ENCODE assay signal across 19 mouse cellular contexts in the genomic region with DNA sequence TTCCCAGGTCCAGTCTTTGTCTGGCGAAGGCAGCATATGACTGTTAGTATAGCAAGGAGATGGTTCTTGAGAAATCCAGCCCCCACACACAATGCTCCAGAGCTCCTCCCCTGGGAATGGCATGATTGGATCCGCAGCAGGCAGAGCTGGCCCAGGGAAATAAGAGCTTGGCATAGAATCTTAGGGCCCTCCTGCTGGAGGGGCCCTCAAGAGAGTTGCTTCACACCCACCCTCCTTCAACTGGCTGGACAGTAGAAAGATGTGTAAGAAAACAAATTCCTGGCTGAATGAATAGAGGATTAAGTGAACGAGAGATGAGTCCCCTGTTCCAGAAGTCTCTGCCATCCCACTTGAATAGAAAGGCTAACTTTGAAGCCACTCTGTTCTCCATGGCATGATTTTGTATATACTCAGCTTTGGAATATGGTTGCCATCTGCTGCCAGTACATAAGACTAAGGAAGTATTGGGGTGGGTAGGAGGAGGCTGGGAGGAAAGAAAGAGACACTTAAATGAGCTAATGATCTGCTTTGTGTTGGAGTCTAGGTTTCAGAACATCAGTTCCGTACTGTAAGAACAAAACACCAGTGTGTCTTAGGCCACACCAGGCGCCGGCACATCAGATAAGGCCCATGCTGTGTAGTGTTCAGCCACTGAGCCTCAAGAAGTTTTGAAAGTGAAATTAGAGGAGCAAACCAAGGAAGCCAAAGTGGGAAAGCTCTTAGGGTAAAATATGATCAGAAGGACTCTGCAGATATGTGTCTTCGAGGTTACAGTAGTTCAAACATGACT.
DNase-seq lines count a peak whose midpoint lies in the region; ATAC-seq and TF ChIP-seq lines count a peak whose summit lies in the region.
"Had no signal": no experiment of that assay in that cellular context is flagged by ENCODE, and none has a peak within 500 bp of the region (broad histone marks: within the 10 kb centered on the region; RNA-seq: fewer than 3 reads in every experiment).

No protein-coding gene starts in this region.

- no peaks in the 10 kb centered on the region for H3K9me3 ChIP-seq in forebrain, embryonic 12.5 days
- H3K9me3 ChIP-seq in forebrain, embryonic 14.5 days (replicated peaks; ENCODE audit: control insufficient read depth, low read length), result no peaks in the 10 kb centered on the region
- no peaks in the 10 kb centered on the region for H3K9me3 ChIP-seq in midbrain, embryonic 11.5 days (ENCODE audit: control insufficient read depth, low read length)
- H3K9me3 ChIP-seq in midbrain, embryonic 15.5 days, result no peaks in the 10 kb centered on the region
- H3K9me3 ChIP-seq in stomach, postnatal 0 days (ENCODE audit: control insufficient read depth, low read length), result no peaks in the 10 kb centered on the region
- H3K9me3 ChIP-seq: embryonic facial prominence, embryonic 13.5 days; midbrain, embryonic 13.5 days had no signal

- DNase-seq in forebrain, embryonic 14.5 days (ENCODE audit: low spot score), result no peak
- DNase-seq in heart, adult 9 months (ENCODE audit: low spot score in 2 of 2), result peak; percentile 46 to 51
- DNase-seq in heart, postnatal 10 days, result no peak
- DNase-seq in midbrain, embryonic 11.5 days (ENCODE audit: low spot score, missing footprints), result peak; percentile 44
- no peak for DNase-seq in stomach, postnatal 0 days (ENCODE audit: low spot score)
- DNase-seq in neural tube, embryonic 10.5 days (ENCODE audit: extremely low spot score, low spot score), result no peak
- DNase-seq: adrenal gland, adult 8-10 months; cerebellum, postnatal 36 days; gastrocnemius, postnatal 14 days; left cerebral cortex, postnatal 4 days; right cerebral cortex, postnatal 14 days had no signal

- 76% methylated on average over 7 of the region's 7 CpGs for WGBS in forebrain, embryonic 12.5 days
- WGBS in forebrain, embryonic 14.5 days, result 71% methylated on average over 7 of the region's 7 CpGs
- WGBS in midbrain, embryonic 11.5 days, result 85% methylated on average over 7 of the region's 7 CpGs
- 71% methylated on average over 7 of the region's 7 CpGs for WGBS in midbrain, embryonic 15.5 days
- 74% methylated on average over 7 of the region's 7 CpGs for WGBS in stomach, postnatal 0 days

- peaks cover 11% of the 10 kb centered on the region for H3K4me1 ChIP-seq in forebrain, embryonic 12.5 days
- H3K4me1 ChIP-seq in forebrain, embryonic 14.5 days (ENCODE audit: control insufficient read depth, insufficient read depth, low read length), result no peaks in the 10 kb centered on the region
- no peaks in the 10 kb centered on the region for H3K4me1 ChIP-seq in midbrain, embryonic 11.5 days (ENCODE audit: control insufficient read depth, insufficient read depth, low read length)
- 0 out of 2 replicates have a peak, but pooled peaks cover 2% of the 10 kb centered on the region for H3K4me1 ChIP-seq in midbrain, embryonic 15.5 days
- no peaks in the 10 kb centered on the region for H3K4me1 ChIP-seq in stomach, postnatal 0 days (replicated peaks; ENCODE audit: control insufficient read depth, insufficient read depth)

- intact Hi-C loops in heart, postnatal 10 days (cut with DNase I), result loop anchor here (5.0 to 10.0 kb wide), 3 partner anchors 199 to 756 kb away; no protein-coding TSS in a partner anchor

- peak overlapping the region; percentile 25 for H3K27ac ChIP-seq in forebrain, embryonic 12.5 days
- H3K27ac ChIP-seq in forebrain, embryonic 14.5 days (ENCODE audit: low read depth, low read length), result no peak overlapping the region
- H3K27ac ChIP-seq in midbrain, embryonic 11.5 days (ENCODE audit: low read depth, low read length), result no peak overlapping the region
- no peak overlapping the region for H3K27ac ChIP-seq in midbrain, embryonic 15.5 days
- H3K27ac ChIP-seq in stomach, postnatal 0 days (replicated peaks), result 0 out of 2 replicates have a peak overlapping the region, but pooled peaks have one; percentile 6
- H3K27ac ChIP-seq: embryonic facial prominence, embryonic 13.5 days; macrophage; midbrain, embryonic 13.5 days had no signal

- ATAC-seq in forebrain, embryonic 12.5 days (ENCODE audit: low FRiP score), result no peak
- no peak for ATAC-seq in forebrain, embryonic 14.5 days
- ATAC-seq in midbrain, embryonic 11.5 days (ENCODE audit: low FRiP score), result no peak
- no peak for ATAC-seq in midbrain, embryonic 15.5 days (replicated peaks)
- ATAC-seq in stomach, postnatal 0 days (ENCODE audit: low FRiP score, low TSS enrichment), result no peak
- ATAC-seq: forebrain, embryonic 16.5 days; inflammation-experienced regulatory T-cells, adult 6 months; midbrain, embryonic 13.5 days had no signal

- H3K36me3 ChIP-seq in forebrain, embryonic 12.5 days (replicated peaks), result 0 out of 2 replicates have a peak, but pooled peaks cover 1% of the 10 kb centered on the region
- peaks cover 8% of the 10 kb centered on the region; the same call in 1 of the 2 replicates for H3K36me3 ChIP-seq in forebrain, embryonic 14.5 days (ENCODE audit: control insufficient read depth, insufficient read depth, low read length)
- H3K36me3 ChIP-seq in midbrain, embryonic 11.5 days (ENCODE audit: control insufficient read depth, insufficient read depth, low read length), result no peaks in the 10 kb centered on the region
- H3K36me3 ChIP-seq in midbrain, embryonic 15.5 days (replicated peaks), result no peaks in the 10 kb centered on the region
- H3K36me3 ChIP-seq in stomach, postnatal 0 days (ENCODE audit: control insufficient read depth, insufficient read depth, low read length), result no peaks in the 10 kb centered on the region
- H3K36me3 ChIP-seq: embryonic facial prominence, embryonic 13.5 days had no signal

- H3K27me3 ChIP-seq in forebrain, embryonic 12.5 days, result no peaks in the 10 kb centered on the region
- no peaks in the 10 kb centered on the region for H3K27me3 ChIP-seq in forebrain, embryonic 14.5 days (replicated peaks; ENCODE audit: control insufficient read depth, insufficient read depth, low read length)
- no peaks in the 10 kb centered on the region for H3K27me3 ChIP-seq in midbrain, embryonic 11.5 days (ENCODE audit: control insufficient read depth, insufficient read depth, low read length)
- H3K27me3 ChIP-seq in midbrain, embryonic 15.5 days (replicated peaks), result no peaks in the 10 kb centered on the region
- no peaks in the 10 kb centered on the region for H3K27me3 ChIP-seq in stomach, postnatal 0 days (ENCODE audit: control insufficient read depth, insufficient read depth, low read length)
- H3K27me3 ChIP-seq: embryonic facial prominence, embryonic 13.5 days; midbrain, embryonic 13.5 days had no signal

- TF ChIP-seq CTCF in stomach, postnatal 0 days (IDR thresholded peaks at IDR 0.05; ENCODE audit: low read depth), result no peak

- no peak overlapping the region for H3K4me2 ChIP-seq in forebrain, embryonic 12.5 days
- no peak overlapping the region for H3K4me2 ChIP-seq in forebrain, embryonic 14.5 days (ENCODE audit: low read length)
- H3K4me2 ChIP-seq in midbrain, embryonic 11.5 days, result no peak overlapping the region
- H3K4me2 ChIP-seq in midbrain, embryonic 15.5 days, result no peak overlapping the region
- no peak overlapping the region for H3K4me2 ChIP-seq in stomach, postnatal 0 days (replicated peaks; ENCODE audit: low read depth)
- H3K4me2 ChIP-seq: embryonic facial prominence, embryonic 13.5 days; liver, embryonic 11.5 days; midbrain, embryonic 13.5 days had no signal

- TF ChIP-seq EP300 in stomach, postnatal 0 days (optimal IDR thresholded peaks at IDR 0.05), result no peak

- H3K9ac ChIP-seq in forebrain, embryonic 12.5 days, result no peak overlapping the region
- no peak overlapping the region for H3K9ac ChIP-seq in forebrain, embryonic 14.5 days (ENCODE audit: low read length)
- H3K9ac ChIP-seq in midbrain, embryonic 11.5 days (ENCODE audit: low read length), result no peak overlapping the region
- H3K9ac ChIP-seq in midbrain, embryonic 15.5 days, result no peak overlapping the region
- H3K9ac ChIP-seq in stomach, postnatal 0 days (ENCODE audit: low read length), result no peak overlapping the region
- H3K9ac ChIP-seq: embryonic facial prominence, embryonic 13.5 days; midbrain, embryonic 13.5 days had no signal

- no peak overlapping the region for H3K4me3 ChIP-seq in forebrain, embryonic 12.5 days (replicated peaks)
- H3K4me3 ChIP-seq in forebrain, embryonic 14.5 days (ENCODE audit: low read depth, low read length), result no peak overlapping the region
- no peak overlapping the region for H3K4me3 ChIP-seq in midbrain, embryonic 11.5 days (ENCODE audit: low read depth, low read length)
- no peak overlapping the region for H3K4me3 ChIP-seq in midbrain, embryonic 15.5 days
- no peak overlapping the region for H3K4me3 ChIP-seq in stomach, postnatal 0 days (ENCODE audit: low read depth, low read length)
- H3K4me3 ChIP-seq: embryonic facial prominence, embryonic 13.5 days; midbrain, embryonic 13.5 days had no signal

Comparison
In these comparisons a context has a peak if more than half of its experiments do, and no peak if none do; other contexts are left out.
1. H3K27ac ChIP-seq: peak in forebrain, embryonic 12.5 days (single experiment) and stomach, postnatal 0 days (single experiment); none in forebrain, embryonic 14.5 days (single experiment), midbrain, embryonic 11.5 days (single experiment) and midbrain, embryonic 15.5 days (single experiment).
2. DNase-seq: peak in heart, adult 9 months (2 of 2) and midbrain, embryonic 11.5 days (single experiment); none in forebrain, embryonic 14.5 days (single experiment), heart, postnatal 10 days (0 of 2), stomach, postnatal 0 days (single experiment) and neural tube, embryonic 10.5 days (single experiment).